In the genomic region with DNA sequence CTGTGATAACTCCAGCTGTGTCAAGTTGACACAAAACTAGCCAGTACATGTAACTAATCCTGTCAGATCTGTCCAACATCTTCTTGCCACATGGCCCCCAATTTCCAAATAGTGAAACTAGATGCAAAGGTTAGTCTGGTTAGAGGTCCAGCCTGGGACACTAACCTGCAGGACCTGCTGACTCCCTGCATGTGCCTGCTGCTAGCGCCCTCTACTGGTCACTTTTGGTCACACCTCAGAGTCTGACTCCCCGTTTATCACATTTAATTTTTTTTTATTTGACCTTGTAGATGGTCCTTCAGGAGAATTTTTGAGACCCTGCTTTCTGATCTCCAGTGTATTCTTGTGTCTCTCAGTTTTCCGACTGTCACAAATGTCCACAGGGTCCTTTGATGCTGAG, we compare ENCODE assay signal across 8 mouse cellular contexts. TPM values are rescaled to one million over a fixed set of nuclear protein-coding genes. Genes with fewer than 3 reads are reported as not detected.
DNase-seq lines count a peak whose midpoint lies in the region.

No protein-coding gene starts in this region.

- intact Hi-C loops in heart, postnatal 10 days (cut with DNase I), result loop anchor here (1.0 to 2.0 kb wide), 2 partner anchors 54 to 142 kb away; no protein-coding TSS in a partner anchor

- DNase-seq in frontal cortex, postnatal 36 days (ENCODE audit: low spot score in 2 of 2), result peak; percentile 31 to 40
- DNase-seq in frontal cortex, postnatal 25 days (ENCODE audit: low spot score in 2 of 2), result no peak
- DNase-seq in right cerebral cortex, adult 2 months (ENCODE audit: low spot score in 2 of 2), result peak; percentile 34 to 39
- DNase-seq in right cerebral cortex, postnatal 36 days (ENCODE audit: low spot score in 2 of 2), result no peak
- peak; percentile 70 for DNase-seq in cerebellum, adult 8-10 months
- peak; percentile 46 to 67 for DNase-seq in heart, postnatal 10 days
- peak; percentile 68 for DNase-seq in lung, postnatal 10 days
- peak; percentile 62 to 84 for DNase-seq in spleen, postnatal 4 days (ENCODE audit: low spot score in 2 of 2)

RNA-seq across cellular contexts. Expression of a gene that starts 15.7 kb away (rescaled TPM):
- 10 to 100 TPM; 28.3 to 30.8 TPM for total RNA-seq in heart, postnatal 10 days (2021)

RNA-seq across cellular contexts. Expression of a gene that starts 31.0 kb away (rescaled TPM):
- total RNA-seq in heart, postnatal 10 days (2021), result not detected

RNA-seq across cellular contexts. Expression of a gene that starts 39.2 kb away (rescaled TPM):
- total RNA-seq in heart, postnatal 10 days (2021), result 10 to 100 TPM; 60.1 to 60.6 TPM

RNA-seq across cellular contexts. Expression of a gene that starts 46.2 kb away (rescaled TPM):
- total RNA-seq in heart, postnatal 10 days (2021), result 10 to 100 TPM; 46.7 to 50.4 TPM

RNA-seq across cellular contexts. Expression of a gene that starts 48.9 kb away (rescaled TPM):
- not detected for total RNA-seq in heart, postnatal 10 days (2021)

Comparison
In these comparisons a context has a peak if more than half of its experiments do, and no peak if none do; other contexts are left out.
1. DNase-seq: peak in frontal cortex, postnatal 36 days (2 of 2), right cerebral cortex, adult 2 months (2 of 2), cerebellum, adult 8-10 months (single experiment), heart, postnatal 10 days (2 of 2), lung, postnatal 10 days (single experiment) and spleen, postnatal 4 days (2 of 2); none in frontal cortex, postnatal 25 days (0 of 2) and right cerebral cortex, postnatal 36 days (0 of 2).